Mouse (Mus musculus) brain, embryonic 14.5 days (tissue): ENCODE results near the gene Ltbp1. TPM values are rescaled to one million over a fixed set of nuclear protein-coding genes. Genes with fewer than 3 reads are reported as not detected.

Experiments
- DNase-seq: peaks from one replicate; pipeline ENCODE4 v3.0.0-alpha.2; 2011; ENCODE audit warnings: low read depth
- CTCF ChIP-seq: fragments of 200-500 bp; IDR thresholded peaks from 2 replicates; pipeline ENCODE4 v1.5.1; 2012; ENCODE audit warnings: inconsistent platforms, mild to moderate bottlenecking, moderate library complexity, borderline replicate concordance; ENCODE audit not compliant: insufficient read depth, insufficient read length; ENCODE audit errors: extremely low read depth
- POLR2A ChIP-seq: fragments of 200-500 bp; IDR thresholded peaks from 2 replicates; pipeline ENCODE4 v1.6.1; 2012; ENCODE audit warnings: mild to moderate bottlenecking, inconsistent platforms, borderline replicate concordance; ENCODE audit not compliant: poor library complexity, insufficient read depth, insufficient read length, severe bottlenecking; ENCODE audit errors: extremely low read depth
- polyA plus RNA-seq: library from polyadenylated mRNA; depleted of rRNA; stranded (reverse); fragments of >200 nt; gene quantifications from 2 replicates; pipeline ENCODE4 v1.2.3, GENCODE M21; 2012

Ltbp1 gene
- polyA plus RNA-seq, 1 experiment: 4.2 TPM

GRCm38 (mm10) chr17:75263336-75263990 lies 258.1 kb downstream of the Ltbp1 start:
- no peak for TF ChIP-seq POLR2A
- no peak for TF ChIP-seq CTCF
- no peak for DNase-seq

GRCm38 (mm10) chr17:75268506-75268905 lies 263.1 kb downstream of the Ltbp1 start:
- peak; percentile 30 for DNase-seq
- TF ChIP-seq CTCF (no peak), POLR2A (no peak)

GRCm38 (mm10) chr17:75272446-75272845 lies 267.1 kb downstream of the Ltbp1 start:
- TF ChIP-seq CTCF (no peak), POLR2A (no peak)
- no peak for DNase-seq

- TF ChIP-seq CTCF (no peak), POLR2A (no peak)
These were observed 267.9 kb downstream of the Ltbp1 start for GRCm38 (mm10) chr17:75273272-75273671.

GRCm38 (mm10) chr17:75275302-75275701 lies 269.9 kb downstream of the Ltbp1 start:
- TF ChIP-seq POLR2A: no peak
- no peak for TF ChIP-seq CTCF

More at GRCm38 (mm10) chr17:75273272-75273671, 267.9 kb downstream of the Ltbp1 start:
- DNase-seq: no peak

GRCm38 (mm10) chr17:75278106-75278505 lies 272.7 kb downstream of the Ltbp1 start:
- TF ChIP-seq POLR2A: no peak
- TF ChIP-seq CTCF: no peak
- DNase-seq: no peak

More at GRCm38 (mm10) chr17:75275302-75275701, 269.9 kb downstream of the Ltbp1 start:
- no peak for DNase-seq

- no peak for DNase-seq
These were observed 273.2 kb downstream of the Ltbp1 start for GRCm38 (mm10) chr17:75278561-75278960.

GRCm38 (mm10) chr17:75281345-75281744 lies 276.0 kb downstream of the Ltbp1 start:
- DNase-seq: no peak
- TF ChIP-seq CTCF (no peak), POLR2A (no peak)

More at GRCm38 (mm10) chr17:75278561-75278960, 273.2 kb downstream of the Ltbp1 start:
- TF ChIP-seq CTCF (no peak), POLR2A (no peak)

- no peak for DNase-seq
- TF ChIP-seq CTCF (no peak), POLR2A (no peak)
These were observed 279.7 kb downstream of the Ltbp1 start for GRCm38 (mm10) chr17:75284876-75285708.

- peak; percentile 40 for DNase-seq
- no peak for TF ChIP-seq POLR2A
- no peak for TF ChIP-seq CTCF
These were observed 287.6 kb downstream of the Ltbp1 start for GRCm38 (mm10) chr17:75292986-75293385.

GRCm38 (mm10) chr17:75293725-75294124 lies 288.4 kb downstream of the Ltbp1 start:
- no peak for TF ChIP-seq CTCF
- TF ChIP-seq POLR2A: no peak

GRCm38 (mm10) chr17:75300908-75301307 lies 295.5 kb downstream of the Ltbp1 start:
- no peak for DNase-seq
- TF ChIP-seq POLR2A (no peak), CTCF (no peak)

More at GRCm38 (mm10) chr17:75293725-75294124, 288.4 kb downstream of the Ltbp1 start:
- no peak for DNase-seq

- TF ChIP-seq POLR2A: no peak
- TF ChIP-seq CTCF: no peak
- no peak for DNase-seq
These were observed 299.5 kb downstream of the Ltbp1 start for GRCm38 (mm10) chr17:75304807-75305420.
